Mouse (Mus musculus): Measurements from ENCODE around the gene Simc1.

DNA sequence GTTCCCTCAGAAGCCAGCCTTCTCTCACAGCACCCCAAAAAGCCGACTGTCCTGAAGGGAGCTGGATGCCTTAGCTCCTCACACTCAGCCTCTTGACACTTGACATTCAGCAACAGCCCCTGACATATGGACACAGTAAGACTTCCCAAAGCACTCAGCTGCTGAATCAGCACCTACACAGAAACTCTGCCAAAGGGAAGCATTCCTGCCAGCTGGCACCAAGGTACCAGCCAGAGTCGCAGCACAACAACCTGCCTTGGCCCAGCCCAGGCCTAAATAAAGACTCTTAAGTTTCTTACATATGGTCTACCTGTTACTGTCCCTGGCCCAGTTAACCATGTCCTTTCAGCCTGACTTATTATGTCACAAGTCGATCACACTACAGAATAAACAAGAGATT lies 53.2 kb downstream of the Simc1 start:
- TF ChIP-seq TAL1 (IDR thresholded peaks at IDR 0.05; ENCODE audit: low read length) (no peak), GATA1 (IDR thresholded peaks at IDR 0.05; ENCODE audit: low read length) (no peak)
